In the genomic region with DNA sequence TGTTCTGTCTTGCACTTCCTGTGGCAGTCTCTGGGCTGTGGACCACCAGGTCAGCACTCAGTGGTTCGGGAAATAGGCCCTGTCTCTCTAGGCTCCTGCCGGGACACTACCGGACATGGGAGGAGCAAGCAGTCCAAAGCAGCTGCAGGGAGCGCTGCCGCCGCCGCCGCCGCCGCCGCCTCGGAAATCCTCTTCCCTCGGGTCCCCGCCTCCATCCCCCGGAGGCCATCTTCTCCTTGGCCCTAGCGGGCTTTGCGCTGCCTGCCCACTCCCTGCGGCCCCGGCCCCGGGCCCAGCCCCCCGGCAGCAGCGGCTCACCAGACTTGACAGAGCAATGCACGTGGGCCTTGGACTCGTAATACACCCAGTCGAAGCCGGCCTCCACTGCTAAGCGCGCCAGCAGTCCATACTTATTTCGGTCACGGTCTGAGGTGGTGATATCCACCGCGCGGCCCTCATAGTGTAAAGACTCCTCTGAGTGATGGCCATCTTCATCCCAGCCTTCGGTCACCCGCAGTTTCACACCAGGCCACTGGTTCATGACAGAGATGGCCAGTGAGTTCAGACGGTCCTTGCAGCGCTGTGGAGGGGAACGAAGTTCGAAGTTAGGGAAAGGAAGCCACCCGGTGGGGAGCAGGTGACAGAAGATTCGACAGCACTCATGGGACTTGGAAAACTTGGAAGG, we compare ENCODE assay signal across 8 mouse cellular contexts. TPM values are rescaled to one million over a fixed set of nuclear protein-coding genes. Genes with fewer than 3 reads are reported as not detected.
DNase-seq lines count a peak whose midpoint lies in the region; ATAC-seq and TF ChIP-seq lines count a peak whose summit lies in the region.

No protein-coding gene starts in this region.

- WGBS in heart, postnatal 0 days, result 1% methylated on average over 40 of the region's 41 CpGs
- 3% methylated on average over 28 of the region's 41 CpGs for WGBS in neural tube, embryonic 14.5 days

- TF ChIP-seq EP300 in heart, postnatal 0 days (IDR thresholded peaks at IDR 0.05; ENCODE audit: low read depth), result no peak

- H3K27ac ChIP-seq in heart, postnatal 0 days (ENCODE audit: low read depth), result no peak overlapping the region
- no peak overlapping the region for H3K27ac ChIP-seq in neural tube, embryonic 14.5 days (ENCODE audit: low read depth, low read length)

- H3K36me3 ChIP-seq in heart, postnatal 0 days (replicated peaks; ENCODE audit: control insufficient read depth, insufficient read depth, low read length), result no peaks in the 10 kb centered on the region
- H3K36me3 ChIP-seq in neural tube, embryonic 14.5 days (ENCODE audit: control insufficient read depth, insufficient read depth, low read length), result no peaks in the 10 kb centered on the region

- H3K9me3 ChIP-seq in heart, postnatal 0 days (replicated peaks; ENCODE audit: control insufficient read depth, low read length), result no peaks in the 10 kb centered on the region
- no peaks in the 10 kb centered on the region for H3K9me3 ChIP-seq in neural tube, embryonic 14.5 days (ENCODE audit: control insufficient read depth, low read length)

- H3K9ac ChIP-seq in heart, postnatal 0 days (replicated peaks; ENCODE audit: low read depth, low read length), result no peak overlapping the region
- peak overlapping the region; percentile 32; the same call in 1 of the 2 replicates for H3K9ac ChIP-seq in neural tube, embryonic 14.5 days (replicated peaks; ENCODE audit: low read depth, low read length)

- 0 out of 2 replicates have a peak, but pooled peaks cover 5% of the 10 kb centered on the region for H3K4me1 ChIP-seq in heart, postnatal 0 days (ENCODE audit: control insufficient read depth, insufficient read depth)
- peaks cover 23% of the 10 kb centered on the region; the same call in 1 of the 2 replicates for H3K4me1 ChIP-seq in neural tube, embryonic 14.5 days (ENCODE audit: control insufficient read depth, insufficient read depth, low read length)

- H3K4me3 ChIP-seq in heart, postnatal 0 days (ENCODE audit: low read depth, low read length), result peak overlapping the region; percentile 28
- H3K4me3 ChIP-seq in neural tube, embryonic 14.5 days (ENCODE audit: low read depth, low read length), result peak overlapping the region; percentile 21

- H3K27me3 ChIP-seq in heart, postnatal 0 days (ENCODE audit: control insufficient read depth, insufficient read depth, low read length), result peaks cover 97% of the 10 kb centered on the region
- peaks cover 62% of the 10 kb centered on the region for H3K27me3 ChIP-seq in neural tube, embryonic 14.5 days (ENCODE audit: control insufficient read depth, insufficient read depth, low read length)

- ATAC-seq in common myeloid progenitor, adult 5-6 weeks (replicated peaks; ENCODE audit: low read depth, poor library complexity, severe bottlenecking), result peak; percentile 37; the same call in 1 of the 2 replicates
- ATAC-seq in heart, postnatal 0 days (ENCODE audit: insufficient read depth, low read depth), result no peak
- ATAC-seq in neural tube, embryonic 14.5 days (ENCODE audit: low read depth), result no peak

- H3K4me2 ChIP-seq in heart, postnatal 0 days (ENCODE audit: low read depth, low read length), result peak overlapping the region; percentile 39
- peak overlapping the region; percentile 40 for H3K4me2 ChIP-seq in neural tube, embryonic 14.5 days (ENCODE audit: low read depth, low read length)

- DNase-seq in cerebellum, postnatal 14 days, result peak; percentile 19 to 22
- no peak for DNase-seq in cerebellum, adult 11 months
- no peak for DNase-seq in heart, postnatal 0 days (ENCODE audit: low spot score)
- peak; percentile 33 to 66 for DNase-seq in kidney, postnatal 36 days
- DNase-seq in layer of hippocampus, adult 18-20 months (ENCODE audit: low spot score in 2 of 2), result no peak
- DNase-seq in thymus, postnatal 0 days (ENCODE audit: low spot score), result no peak

- no peak for TF ChIP-seq CTCF in heart, postnatal 0 days (IDR thresholded peaks at IDR 0.05; ENCODE audit: low read depth)

RNA-seq across cellular contexts. Expression of gene Ihh, which starts 3.3 kb away (rescaled TPM):
- total RNA-seq in common myeloid progenitor, adult 5-6 weeks (2017), result not detected in 2 replicates
- 0.35 TPM in 1 of 2 replicates, not detected in the other for total RNA-seq in heart, postnatal 0 days (2014; rRNA removed; ENCODE audit: low replicate concordance)
- polyA plus RNA-seq in heart, postnatal 0 days (2015; fragmentation: Nextera tagmentation; extraction: Ambion mirVana), result 0.05 TPM in 2 replicates
- 0.24 and 0.32 TPM in 2 replicates for polyA plus RNA-seq in neural tube, embryonic 14.5 days (2014; fragmentation: Nextera tagmentation; extraction: Ambion mirVana)
- total RNA-seq in layer of hippocampus, adult 18-20 months (2021), result under 1 TPM; 0.20 to 0.32 TPM
- 0.21 and 0.22 TPM in 2 replicates for polyA plus RNA-seq in thymus, postnatal 0 days (2015; fragmentation: Nextera tagmentation; extraction: Ambion mirVana)

RNA-seq across cellular contexts. Expression of gene Cfap65, which starts 12.7 kb away (rescaled TPM):
- not detected in 2 replicates for total RNA-seq in common myeloid progenitor, adult 5-6 weeks (2017)
- 0.04 TPM in 1 of 2 replicates, not detected in the other for total RNA-seq in heart, postnatal 0 days (2014; rRNA removed; ENCODE audit: low replicate concordance)
- polyA plus RNA-seq in heart, postnatal 0 days (2015; fragmentation: Nextera tagmentation; extraction: Ambion mirVana), result 0.05 TPM in 1 of 2 replicates, not detected in the other
- polyA plus RNA-seq in neural tube, embryonic 14.5 days (2014; fragmentation: Nextera tagmentation; extraction: Ambion mirVana), result 0.26 and 0.74 TPM in 2 replicates
- 1 to 10 TPM; 1.8 to 3.1 TPM for total RNA-seq in layer of hippocampus, adult 18-20 months (2021)
- 0.04 and 0.08 TPM in 2 replicates for polyA plus RNA-seq in thymus, postnatal 0 days (2015; fragmentation: Nextera tagmentation; extraction: Ambion mirVana)

RNA-seq across cellular contexts. Expression of gene Cryba2, which starts 55.2 kb away (rescaled TPM):
- not detected in 2 replicates for total RNA-seq in common myeloid progenitor, adult 5-6 weeks (2017)
- total RNA-seq in heart, postnatal 0 days (2014; rRNA removed; ENCODE audit: low replicate concordance), result not detected in 2 replicates
- polyA plus RNA-seq in heart, postnatal 0 days (2015; fragmentation: Nextera tagmentation; extraction: Ambion mirVana), result not detected in 2 replicates
- 0.40 and 1.7 TPM in 2 replicates for polyA plus RNA-seq in neural tube, embryonic 14.5 days (2014; fragmentation: Nextera tagmentation; extraction: Ambion mirVana)
- total RNA-seq in layer of hippocampus, adult 18-20 months (2021), result under 1 TPM in 1 of 2 experiments, not detected in 1; 0.48 TPM
- polyA plus RNA-seq in thymus, postnatal 0 days (2015; fragmentation: Nextera tagmentation; extraction: Ambion mirVana), result 0.37 and 1.1 TPM in 2 replicates

Comparison
In these comparisons a context has a peak if more than half of its experiments do, and no peak if none do; other contexts are left out.
1. DNase-seq: peak in cerebellum, postnatal 14 days (2 of 2) and kidney, postnatal 36 days (2 of 2); none in cerebellum, adult 11 months (single experiment), heart, postnatal 0 days (single experiment), layer of hippocampus, adult 18-20 months (0 of 2) and thymus, postnatal 0 days (single experiment).